Mouse (Mus musculus) heart, embryonic 13.5 days (tissue): ENCODE results near the gene Sgk1. TPM values are rescaled to one million over a fixed set of nuclear protein-coding genes. Genes with fewer than 3 reads are reported as not detected.
A peak's percentile ranks its signal among the peaks of the same experiment; 100 is the strongest.

ENCODE experiments used
- ATAC-seq: fragments of 200-750 bp; cut with Nextera tagmentation; 2 replicates; pipeline ENCODE4 v1.8.0; 2017; ENCODE audit warnings: moderate TSS enrichment; ENCODE audit not compliant: insufficient number of reproducible peaks, low FRiP score, low TSS enrichment; ENCODE audit errors: extremely low read depth
- H3K27ac ChIP-seq: fragments of 300-500 bp; sonication (generic); replicated peaks from 2 replicates; pipeline ENCODE4 v1.5.1; 2015; ENCODE audit warnings: moderate library complexity, mild to moderate bottlenecking, inconsistent platforms
- H3K27me3 ChIP-seq: fragments of 300-500 bp; sonication (generic); replicated peaks from 2 replicates; pipeline ENCODE4 v1.6.1; 2015; ENCODE audit warnings: mild to moderate bottlenecking, inconsistent platforms
- H3K36me3 ChIP-seq: fragments of 300-500 bp; sonication (generic); 2 replicates; pipeline ENCODE4 v1.6.1; 2015; ENCODE audit warnings: mild to moderate bottlenecking, inconsistent platforms
- H3K4me1 ChIP-seq: fragments of 300-500 bp; sonication (generic); 2 replicates; pipeline ENCODE4 v1.6.1; 2015; ENCODE audit warnings: inconsistent platforms
- H3K4me2 ChIP-seq: fragments of 300-500 bp; sonication (generic); 2 replicates; pipeline ENCODE4 v1.6.1; 2015; ENCODE audit warnings: inconsistent platforms, mild to moderate bottlenecking, moderate library complexity
- H3K4me3 ChIP-seq: fragments of 300-500 bp; sonication (generic); 2 replicates; pipeline ENCODE4 v1.5.1; 2015; ENCODE audit warnings: moderate library complexity, mild to moderate bottlenecking, inconsistent platforms
- H3K9ac ChIP-seq: fragments of 300-500 bp; sonication (generic); 2 replicates; pipeline ENCODE4 v1.6.1; 2015; ENCODE audit warnings: inconsistent platforms, mild to moderate bottlenecking, moderate library complexity
- H3K9me3 ChIP-seq: fragments of 300-500 bp; sonication (generic); 2 replicates; pipeline ENCODE4 v1.6.1; 2016; ENCODE audit warnings: inconsistent platforms
- WGBS: fragments of 180-500 bp; shearing (Covaris S2); methylation state at CpG from one replicate; pipeline ENCODE4 v1.1.7; 2015; ENCODE audit warnings: mixed read lengths; 5-methylcytosine and 5-hydroxymethylcytosine counted together
- polyA plus RNA-seq: library from polyadenylated mRNA; unstranded; fragments of >200 nt; fragmentation: Nextera tagmentation; extraction: Ambion mirVana; gene quantifications from 2 replicates; pipeline ENCODE4 v1.2.1, GENCODE M21; 2015

The Sgk1 gene
- polyA plus RNA-seq, 1 experiment from 2014 or later = 24.7 TPM

- Histone ChIP-seq H3K27me3 (no peaks in the 10 kb centered on the region), H3K9ac (peak overlapping the region; percentile 17; the same call in 1 of the 2 replicates), H3K4me1 (peaks cover 14% of the 10 kb centered on the region), H3K4me3 (peak overlapping the region; percentile 23), H3K4me2 (peak overlapping the region; percentile 53), H3K27ac (no peak overlapping the region), H3K9me3 (no peaks in the 10 kb centered on the region), H3K36me3 (no peaks in the 10 kb centered on the region)
- WGBS = 15% methylated on average over 9 of the region's 9 CpGs
- ATAC-seq = no peak
These were observed 55.2 kb downstream of the Sgk1 start for GRCm38 (mm10) chr10:21937222-21937605.

DNA sequence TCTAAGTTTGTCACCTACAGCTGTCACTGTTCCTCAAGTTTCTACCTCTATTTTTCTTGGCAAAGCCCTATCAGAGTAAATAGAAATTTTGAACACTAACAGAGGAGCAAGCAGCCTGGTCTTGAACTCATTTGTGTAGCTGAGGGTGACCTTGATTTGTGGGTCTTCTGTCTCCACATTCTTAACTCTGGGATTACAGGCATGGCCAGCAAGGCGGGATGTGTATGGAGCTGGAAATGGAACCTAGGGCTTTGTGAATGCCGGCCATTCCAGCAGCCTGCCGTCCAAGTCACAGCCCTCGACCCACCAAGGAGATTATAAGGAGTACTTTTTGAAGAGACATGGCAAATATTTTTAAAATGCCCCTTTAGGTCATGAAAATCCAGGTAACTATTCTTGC lies 56.2 kb downstream of the Sgk1 start:
- Histone ChIP-seq H3K27ac (no peak overlapping the region), H3K4me2 (no peak overlapping the region), H3K9me3 (no peaks in the 10 kb centered on the region), H3K36me3 (no peaks in the 10 kb centered on the region), H3K4me1 (peaks cover 14% of the 10 kb centered on the region), H3K9ac (no peak overlapping the region), H3K27me3 (no peaks in the 10 kb centered on the region), H3K4me3 (no peak overlapping the region)
- 53% methylated on average over 4 of the region's 4 CpGs for WGBS
- no peak for ATAC-seq

DNA sequence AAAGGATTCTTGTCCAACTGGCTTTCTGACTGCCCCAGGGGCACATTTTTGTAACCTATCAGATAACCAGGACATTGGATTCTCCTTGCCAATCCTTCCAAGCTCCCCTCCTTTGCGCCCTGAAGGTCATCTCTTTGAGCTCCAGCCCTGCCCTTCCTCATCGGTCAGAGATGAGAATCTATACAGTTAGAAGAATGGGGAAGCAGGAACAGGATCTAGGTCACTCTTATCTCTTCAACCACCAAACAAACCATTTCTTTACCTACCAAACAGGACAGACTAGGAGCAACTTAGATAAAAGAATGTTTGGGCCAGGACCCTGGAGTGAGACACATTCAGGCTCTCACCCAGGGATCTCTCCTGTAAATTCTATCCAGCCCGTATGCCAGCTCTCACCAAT lies 59.3 kb downstream of the Sgk1 start:
- Histone ChIP-seq H3K4me2 (no peak overlapping the region), H3K27me3 (no peaks in the 10 kb centered on the region), H3K4me3 (no peak overlapping the region), H3K27ac (no peak overlapping the region), H3K36me3 (no peaks in the 10 kb centered on the region), H3K4me1 (peaks cover 14% of the 10 kb centered on the region), H3K9ac (no peak overlapping the region), H3K9me3 (no peaks in the 10 kb centered on the region)
- 61% methylated on average over 3 of the region's 3 CpGs for WGBS
- ATAC-seq = no peak

DNA sequence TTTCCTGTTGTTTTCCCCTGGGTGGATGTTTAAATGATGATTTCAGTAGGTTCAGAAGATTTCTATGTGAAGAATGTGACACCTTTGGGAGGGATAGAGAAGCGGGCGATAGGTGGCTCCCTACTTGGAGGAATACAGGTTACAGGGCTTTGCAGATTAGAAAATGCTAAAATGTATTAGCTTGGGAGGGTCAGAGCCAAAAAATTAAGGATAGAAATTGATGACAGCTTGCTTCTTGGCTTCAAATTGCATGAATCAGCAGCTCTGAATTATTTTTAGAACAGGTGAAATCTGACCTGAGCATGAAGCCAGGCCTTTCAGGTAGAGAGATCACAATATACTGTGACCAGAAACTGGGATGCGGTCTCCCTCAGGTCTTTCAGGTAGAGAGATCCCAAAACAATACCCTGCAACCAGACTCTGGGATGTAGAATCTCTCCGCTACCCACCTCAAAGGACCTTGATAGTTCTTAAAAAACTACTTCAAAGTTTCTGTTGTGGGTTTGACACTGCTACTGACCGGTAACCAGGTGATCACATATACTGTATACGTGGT lies 61.2 kb downstream of the Sgk1 start:
- no peak for ATAC-seq
- H3K4me2 ChIP-seq = no peak overlapping the region
- H3K9me3 ChIP-seq = 0 out of 2 replicates have a peak, but pooled peaks cover 3% of the 10 kb centered on the region
- no peak overlapping the region for H3K9ac ChIP-seq
- no peaks in the 10 kb centered on the region for H3K36me3 ChIP-seq
- H3K4me3 ChIP-seq = no peak overlapping the region
- H3K27me3 ChIP-seq = no peaks in the 10 kb centered on the region
- H3K4me1 ChIP-seq = 0 out of 2 replicates have a peak, but pooled peaks cover 2% of the 10 kb centered on the region
- 78% methylated on average over 6 of the region's 6 CpGs for WGBS
- no peak overlapping the region for H3K27ac ChIP-seq

GRCm38 (mm10) chr10:21945195-21945594 lies 63.2 kb downstream of the Sgk1 start:
- Histone ChIP-seq H3K36me3 (no peaks in the 10 kb centered on the region), H3K9ac (no peak overlapping the region), H3K27ac (no peak overlapping the region), H3K4me1 (0 out of 2 replicates have a peak, but pooled peaks cover 2% of the 10 kb centered on the region), H3K9me3 (0 out of 2 replicates have a peak, but pooled peaks cover 3% of the 10 kb centered on the region), H3K4me2 (no peak overlapping the region), H3K27me3 (no peaks in the 10 kb centered on the region), H3K4me3 (no peak overlapping the region)
- WGBS = 50% methylated on average over 1 of the region's 1 CpGs
- ATAC-seq = no peak

GRCm38 (mm10) chr10:21946751-21947351 lies 64.9 kb downstream of the Sgk1 start:
- 37% methylated on average over 9 of the region's 9 CpGs for WGBS
- Histone ChIP-seq H3K4me2 (no peak overlapping the region), H3K9ac (no peak overlapping the region), H3K27me3 (no peaks in the 10 kb centered on the region), H3K9me3 (0 out of 2 replicates have a peak, but pooled peaks cover 3% of the 10 kb centered on the region), H3K4me1 (0 out of 2 replicates have a peak, but pooled peaks cover 2% of the 10 kb centered on the region), H3K27ac (no peak overlapping the region), H3K36me3 (no peaks in the 10 kb centered on the region), H3K4me3 (no peak overlapping the region)
- ATAC-seq = no peak

DNA sequence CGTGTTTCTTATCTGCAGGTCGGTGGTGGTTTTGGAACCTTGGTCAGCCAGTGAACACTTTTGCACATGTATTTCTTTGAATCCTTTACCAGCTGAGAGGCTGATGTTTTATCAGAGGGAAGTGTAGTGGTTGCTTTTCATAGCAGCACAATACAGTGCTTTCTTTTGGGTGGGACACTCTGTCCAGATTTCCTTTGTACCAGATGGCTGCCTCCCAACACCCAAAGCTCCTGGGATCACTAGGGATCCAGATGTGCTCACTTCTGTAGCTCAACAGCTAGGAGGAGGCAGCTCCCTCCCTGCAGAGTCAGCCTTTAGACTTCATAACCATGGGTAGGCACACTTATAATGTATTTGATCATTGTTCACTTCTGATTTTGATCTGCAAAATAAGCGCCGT lies 70.5 kb downstream of the Sgk1 start:
- no peak for ATAC-seq
- H3K27me3 ChIP-seq = no peaks in the 10 kb centered on the region
- 0 out of 2 replicates have a peak, but pooled peaks cover 5% of the 10 kb centered on the region for H3K4me1 ChIP-seq
- no peak overlapping the region for H3K27ac ChIP-seq
- H3K4me3 ChIP-seq = no peak overlapping the region
- H3K9ac ChIP-seq = no peak overlapping the region
- H3K4me2 ChIP-seq = no peak overlapping the region
- 73% methylated on average over 4 of the region's 4 CpGs for WGBS
- H3K36me3 ChIP-seq = no peaks in the 10 kb centered on the region
- 0 out of 2 replicates have a peak, but pooled peaks cover 3% of the 10 kb centered on the region for H3K9me3 ChIP-seq

DNA sequence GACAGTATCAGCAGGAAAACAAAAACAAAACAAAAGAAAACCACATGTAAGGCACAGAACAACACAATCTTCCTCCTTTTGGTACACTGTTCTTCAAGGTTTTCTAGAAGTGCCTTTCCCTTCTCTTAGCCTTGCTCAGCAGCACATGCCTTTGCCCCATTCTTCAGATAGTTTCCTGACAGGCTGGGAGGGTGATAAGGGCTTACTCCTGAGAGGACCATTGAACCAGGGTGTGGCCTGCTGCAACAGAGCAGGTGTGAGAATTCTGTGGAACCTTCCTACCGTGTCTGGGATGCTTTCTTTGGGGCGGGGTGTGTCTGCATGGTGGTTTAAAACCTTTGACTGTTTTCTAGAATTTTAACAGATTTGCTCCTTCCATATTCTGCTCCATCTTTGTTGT lies 79.1 kb downstream of the Sgk1 start:
- Histone ChIP-seq H3K36me3 (no peaks in the 10 kb centered on the region), H3K27me3 (no peaks in the 10 kb centered on the region), H3K4me3 (no peak overlapping the region), H3K9ac (no peak overlapping the region), H3K4me2 (no peak overlapping the region), H3K27ac (no peak overlapping the region), H3K9me3 (no peaks in the 10 kb centered on the region), H3K4me1 (peaks cover 16% of the 10 kb centered on the region)
- WGBS = 50% methylated on average over 2 of the region's 2 CpGs
- no peak for ATAC-seq

DNA sequence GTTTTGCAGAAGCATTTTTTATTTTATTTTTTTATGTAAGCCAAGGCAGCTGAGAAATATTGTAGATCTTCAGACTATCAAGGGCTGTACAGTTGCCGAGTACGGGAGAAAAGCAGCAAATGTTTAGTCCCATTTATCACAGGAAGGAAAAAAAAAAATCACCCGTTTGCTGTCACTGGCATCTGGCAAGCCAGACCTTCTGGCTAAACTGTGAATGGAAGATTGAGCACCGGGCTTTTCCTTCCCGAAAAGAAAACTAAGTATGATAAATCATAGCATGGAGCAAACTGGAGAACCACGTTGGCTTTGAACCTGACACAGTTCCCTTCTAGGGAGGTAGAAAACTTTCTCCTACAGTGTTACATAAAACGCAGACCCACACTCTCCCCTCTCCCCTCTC lies 81.0 kb downstream of the Sgk1 start:
- Histone ChIP-seq H3K27me3 (no peaks in the 10 kb centered on the region), H3K4me3 (no peak overlapping the region), H3K27ac (no peak overlapping the region), H3K36me3 (no peaks in the 10 kb centered on the region), H3K4me1 (peaks cover 16% of the 10 kb centered on the region), H3K9ac (no peak overlapping the region), H3K9me3 (no peaks in the 10 kb centered on the region), H3K4me2 (no peak overlapping the region)
- no peak for ATAC-seq
- WGBS = 50% methylated on average over 7 of the region's 7 CpGs

DNA sequence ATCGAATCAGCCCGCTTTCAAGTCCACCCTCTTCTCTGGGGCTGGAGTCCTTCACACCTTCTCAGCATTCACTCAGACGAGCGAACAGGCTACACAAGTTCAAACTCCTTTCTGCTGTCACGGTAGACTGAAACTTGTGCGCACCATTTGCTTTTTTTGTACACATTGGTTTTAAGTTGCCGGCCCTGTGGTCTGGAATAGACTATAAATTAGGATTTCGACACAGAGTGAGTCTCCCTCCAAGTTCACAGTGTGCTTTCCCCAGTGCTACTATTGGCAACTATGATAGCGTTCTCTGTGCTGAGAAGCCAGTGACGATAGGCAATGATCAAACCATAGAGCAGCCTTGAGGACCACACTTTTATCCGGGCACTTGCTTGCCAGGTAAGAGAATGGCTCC lies 91.7 kb downstream of the Sgk1 start:
- no peak overlapping the region for H3K4me3 ChIP-seq
- no peak for ATAC-seq
- WGBS = 80% methylated on average over 11 of the region's 11 CpGs
- no peaks in the 10 kb centered on the region for H3K27me3 ChIP-seq
- H3K9ac ChIP-seq = no peak overlapping the region
- H3K36me3 ChIP-seq = no peaks in the 10 kb centered on the region
- H3K4me2 ChIP-seq = no peak overlapping the region
- no peak overlapping the region for H3K27ac ChIP-seq
- H3K9me3 ChIP-seq = no peaks in the 10 kb centered on the region
- H3K4me1 ChIP-seq = peaks cover 18% of the 10 kb centered on the region

- no peak for ATAC-seq
- Histone ChIP-seq H3K4me2 (no peak overlapping the region), H3K27me3 (no peaks in the 10 kb centered on the region), H3K4me1 (peaks cover 18% of the 10 kb centered on the region), H3K9me3 (no peaks in the 10 kb centered on the region), H3K9ac (no peak overlapping the region), H3K36me3 (no peaks in the 10 kb centered on the region), H3K27ac (no peak overlapping the region), H3K4me3 (no peak overlapping the region)
- 35% methylated on average over 3 of the region's 3 CpGs for WGBS
These were observed 92.8 kb downstream of the Sgk1 start for GRCm38 (mm10) chr10:21974801-21975200.

DNA sequence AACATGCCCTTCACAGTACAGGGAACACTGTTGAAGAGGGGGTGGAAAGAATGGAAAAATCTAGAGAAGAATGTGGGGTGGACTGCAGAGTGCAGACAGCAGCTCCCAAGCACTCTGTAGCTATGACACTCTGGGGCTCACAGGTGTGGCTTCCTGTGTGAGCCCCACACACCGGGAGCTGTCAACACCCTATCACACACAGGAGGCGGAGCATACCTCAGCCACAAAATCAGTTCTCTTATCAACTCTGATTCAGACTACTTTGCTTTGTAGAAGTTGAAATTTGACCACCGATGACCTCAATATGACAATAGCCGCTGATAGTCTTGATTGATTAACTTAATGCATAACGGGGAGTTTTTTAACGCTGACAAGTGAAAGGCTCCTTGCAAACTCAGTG lies 93.4 kb downstream of the Sgk1 start:
- no peak for ATAC-seq
- no peaks in the 10 kb centered on the region for H3K27me3 ChIP-seq
- H3K4me1 ChIP-seq = peaks cover 18% of the 10 kb centered on the region
- no peaks in the 10 kb centered on the region for H3K9me3 ChIP-seq
- H3K4me3 ChIP-seq = no peak overlapping the region
- H3K4me2 ChIP-seq = no peak overlapping the region
- no peak overlapping the region for H3K9ac ChIP-seq
- H3K27ac ChIP-seq = no peak overlapping the region
- no peaks in the 10 kb centered on the region for H3K36me3 ChIP-seq
- 38% methylated on average over 6 of the region's 6 CpGs for WGBS
